Mouse (Mus musculus): ENCODE data around the gene Acaa1b.

The Acaa1b gene

GRCm38 (mm10) chr9:119156278-119157201 lies at the start of gene Acaa1b:
Gene Acaa1b (minus strand): TSS chr9:119157093.
- DNase-seq (ENCODE audit: low read depth): peak; percentile 60

GRCm38 (mm10) chr9:119206666-119207065 lies 49.8 kb upstream of the Acaa1b start:
- no peak for DNase-seq (ENCODE audit: low read depth)

GRCm38 (mm10) chr9:119205756-119206155 lies 48.9 kb upstream of the Acaa1b start:
- no peak for DNase-seq (ENCODE audit: low read depth)

- no peak for DNase-seq (ENCODE audit: low read depth)
These were observed 46.7 kb upstream of the Acaa1b start for GRCm38 (mm10) chr9:119203617-119204016.

- no peak for DNase-seq (ENCODE audit: low read depth)
These were observed 44.8 kb upstream of the Acaa1b start for GRCm38 (mm10) chr9:119201653-119202052.

- no peak for DNase-seq (ENCODE audit: low read depth)
These were observed 42.4 kb upstream of the Acaa1b start for GRCm38 (mm10) chr9:119199151-119199861.

GRCm38 (mm10) chr9:119192202-119192990 lies 35.5 kb upstream of the Acaa1b start:
- peak; percentile 63 for DNase-seq (ENCODE audit: low read depth)

- no peak for DNase-seq (ENCODE audit: low read depth)
These were observed 24.4 kb upstream of the Acaa1b start for GRCm38 (mm10) chr9:119181241-119181728.

- no peak for DNase-seq (ENCODE audit: low read depth)
These were observed 22.4 kb upstream of the Acaa1b start for GRCm38 (mm10) chr9:119179292-119179691.

GRCm38 (mm10) chr9:119167608-119168007 lies 10.7 kb upstream of the Acaa1b start:
- no peak for DNase-seq (ENCODE audit: low read depth)

- no peak for DNase-seq (ENCODE audit: low read depth)
These were observed 8.7 kb upstream of the Acaa1b start for GRCm38 (mm10) chr9:119165548-119165947.

- no peak for DNase-seq (ENCODE audit: low read depth)
These were observed 7.8 kb upstream of the Acaa1b start for GRCm38 (mm10) chr9:119164743-119165142.

GRCm38 (mm10) chr9:119160689-119161088 lies 3.8 kb upstream of the Acaa1b start:
- no peak for DNase-seq (ENCODE audit: low read depth)

GRCm38 (mm10) chr9:119158861-119159260 lies 2.0 kb upstream of the Acaa1b start, which contains the start of gene Gm47289:
Gene Gm47289 (plus strand): TSS chr9:119159161.
- DNase-seq (ENCODE audit: low read depth): no peak

GRCm38 (mm10) chr9:119155826-119156225 lies 1.1 kb downstream of the Acaa1b start:
- DNase-seq (ENCODE audit: low read depth): no peak

GRCm38 (mm10) chr9:119155416-119155815 lies 1.5 kb downstream of the Acaa1b start:
- no peak for DNase-seq (ENCODE audit: low read depth)

- no peak for DNase-seq (ENCODE audit: low read depth)
These were observed 5.1 kb downstream of the Acaa1b start for GRCm38 (mm10) chr9:119151751-119152150.

- peak; percentile 38 for DNase-seq (ENCODE audit: low read depth)
These were observed 7.3 kb downstream of the Acaa1b start for GRCm38 (mm10) chr9:119149601-119150000.

- DNase-seq (ENCODE audit: low read depth): no peak
These were observed 10.7 kb downstream of the Acaa1b start for GRCm38 (mm10) chr9:119146098-119146770.

- DNase-seq (ENCODE audit: low read depth): no peak
These were observed 11.3 kb downstream of the Acaa1b start for GRCm38 (mm10) chr9:119145638-119146037.

GRCm38 (mm10) chr9:119145137-119145536 lies 11.8 kb downstream of the Acaa1b start:
- no peak for DNase-seq (ENCODE audit: low read depth)

Measured in induced T-regulatory cell, adult 2 months (primary cell).